Mouse (Mus musculus) CH12.LX (cell line): ENCODE results near the gene Dmrtc2. TPM values are rescaled to one million over a fixed set of nuclear protein-coding genes. Genes with fewer than 3 reads are reported as not detected.

Experiments used
- DNase-seq: peaks from one replicate; pipeline ENCODE4 v3.0.0-alpha.2; 2013; ENCODE audit errors: extremely low read depth
- H3K27ac ChIP-seq: 2 replicates; pipeline ENCODE4 v1.5.1; 2012; ENCODE audit warnings: low read depth, mild to moderate bottlenecking, control low read depth, moderate library complexity; ENCODE audit not compliant: insufficient read depth
- H3K27me3 ChIP-seq: replicated peaks from 2 replicates; pipeline ENCODE3; 2012; ENCODE audit warnings: inconsistent platforms
- H3K36me3 ChIP-seq, 2 experiments: replicated peaks in 1 of 2; 2 replicates each; pipeline versions ENCODE3 to v1.6.1; 2012; ENCODE audit warnings: inconsistent platforms in 1 of 2, low read length in 1 of 2, mild to moderate bottlenecking in 1 of 2, mixed read lengths in 1 of 2, moderate library complexity in 1 of 2; ENCODE audit not compliant: control insufficient read depth in 1 of 2, insufficient read depth in 1 of 2
- H3K4me1 ChIP-seq, 2 experiments: 2 replicates each; pipeline ENCODE4 v1.6.1; 2012; ENCODE audit warnings: inconsistent platforms in 1 of 2, moderate library complexity in 1 of 2; ENCODE audit not compliant: insufficient read depth in 2 of 2, control insufficient read depth in 1 of 2
- H3K4me2 ChIP-seq: 2 replicates; pipeline ENCODE4 v1.6.1; 2012; ENCODE audit warnings: low read depth, mild to moderate bottlenecking, control low read depth; ENCODE audit not compliant: poor library complexity, insufficient read depth, severe bottlenecking
- H3K4me3 ChIP-seq, 3 experiments: fragments of 150-350 bp in 1 of 3; sonication (generic) in 1 of 3; replicated peaks in 1 of 3; 2 replicates each; pipeline versions ENCODE3 to v1.5.1; 2011 to 2012; ENCODE audit warnings: low read depth in 2 of 3, low read length in 2 of 3, mild to moderate bottlenecking in 2 of 3, moderate library complexity in 2 of 3, control low read depth in 1 of 3, improper control_type of control experiment in 1 of 3, inconsistent platforms in 1 of 3, mixed read lengths in 1 of 3; ENCODE audit not compliant: poor library complexity in 1 of 3
- H3K79me2 ChIP-seq: replicated peaks from 2 replicates; pipeline ENCODE4 v1.6.1; 2012; ENCODE audit warnings: mild to moderate bottlenecking, moderate library complexity; ENCODE audit not compliant: control insufficient read depth, poor library complexity, insufficient read depth, severe bottlenecking; ENCODE audit errors: extremely low read depth
- H3K9ac ChIP-seq: 2 replicates; pipeline ENCODE4 v1.6.1; 2012; ENCODE audit warnings: low read depth, mild to moderate bottlenecking, control low read depth, moderate library complexity; ENCODE audit not compliant: insufficient read depth
- H3K9me3 ChIP-seq: replicated peaks from 2 replicates; pipeline ENCODE3; 2012; ENCODE audit warnings: low read length, inconsistent platforms, mixed read lengths
- CHD2 ChIP-seq: IDR thresholded peaks from 2 replicates; pipeline ENCODE4 v1.6.1; 2011; ENCODE audit warnings: low read length, improper control_type of control experiment
- CTCF ChIP-seq, 2 experiments: IDR thresholded peaks in 1 of 2; conservative IDR thresholded peaks in 1 of 2; 2 replicates each; pipeline ENCODE4 v1.5.1; 2011 to 2012; ENCODE audit warnings: low read depth in 2 of 2, low read length in 2 of 2, improper control_type of control experiment in 1 of 2, inconsistent platforms in 1 of 2, mild to moderate bottlenecking in 1 of 2, moderate library complexity in 1 of 2
- EP300 ChIP-seq: IDR thresholded peaks from 2 replicates; pipeline ENCODE4 v1.6.1; 2011; ENCODE audit warnings: low read length, improper control_type of control experiment
- GABPA ChIP-seq: IDR thresholded peaks from 2 replicates; pipeline ENCODE4 v1.6.1; 2012; ENCODE audit warnings: low read depth, low read length, improper control_type of control experiment, inconsistent platforms; ENCODE audit not compliant: insufficient replicate concordance
- JUND ChIP-seq: conservative IDR thresholded peaks from 2 replicates; pipeline ENCODE4 v1.6.1; 2011; ENCODE audit warnings: low read depth, low read length, improper control_type of control experiment
- KAT2A ChIP-seq: IDR thresholded peaks from 2 replicates; pipeline ENCODE4 v1.6.1; 2012; ENCODE audit warnings: low read length, improper control_type of control experiment, inconsistent platforms; ENCODE audit not compliant: insufficient replicate concordance
- MAZ ChIP-seq: IDR thresholded peaks from 2 replicates; pipeline ENCODE4 v1.6.1; 2012; ENCODE audit warnings: low read depth, mild to moderate bottlenecking, inconsistent platforms, low read length, improper control_type of control experiment, moderate library complexity
- POLR2A ChIP-seq: IDR thresholded peaks from 2 replicates; pipeline ENCODE4 v1.6.1; 2011; ENCODE audit warnings: low read depth, mild to moderate bottlenecking, improper control_type of control experiment, low read length
- RAD21 ChIP-seq: IDR thresholded peaks from 2 replicates; pipeline ENCODE4 v1.6.1; 2011; ENCODE audit warnings: low read depth, mild to moderate bottlenecking, low read length, improper control_type of control experiment, moderate library complexity
- SMC3 ChIP-seq: IDR thresholded peaks from 2 replicates; pipeline ENCODE4 v1.6.1; 2011; ENCODE audit warnings: low read depth, low read length, improper control_type of control experiment
- TCF12 ChIP-seq: IDR thresholded peaks from 2 replicates; pipeline ENCODE4 v1.6.1; 2014; ENCODE audit warnings: low read depth, mild to moderate bottlenecking, inconsistent platforms, low read length, improper control_type of control experiment
- USF2 ChIP-seq: conservative IDR thresholded peaks from 2 replicates; pipeline ENCODE4 v1.6.1; 2011; ENCODE audit warnings: low read depth, low read length, improper control_type of control experiment
- ZC3H11A ChIP-seq: IDR thresholded peaks from 2 replicates; pipeline ENCODE4 v1.6.1; 2012; ENCODE audit warnings: low read depth, mild to moderate bottlenecking, inconsistent platforms, low read length, improper control_type of control experiment
- dilution Hi-C: fragments of 300-500 bp; cut with MboI; formaldehyde crosslinking; loops from 2 replicates; pipeline ENCODE4 v1.14.3; 2020; ENCODE audit warnings: low sequenced_read_pairs; ENCODE audit not compliant: extremely low pct_unique_long_range_greater_than_20kb, extremely low pct_ligation_motif_present
- in situ Hi-C: fragments of 300-500 bp; cut with MboI; formaldehyde crosslinking; loops from 3 replicates; pipeline ENCODE4 v1.14.3; 2019; ENCODE audit warnings: low sequenced_read_pairs, low pct_ligation_motif_present, low pct_unique_long_range_greater_than_20kb, mixed read lengths
- polyA plus RNA-seq: library from polyadenylated mRNA; unstranded; fragments of >175 nt; gene quantifications from 2 replicates; pipeline ENCODE4 v1.2.1, GENCODE M21; 2012; ENCODE audit warnings: low read depth; ENCODE audit not compliant: insufficient read length
- total RNA-seq, 2 experiments: library from RNA; depleted of rRNA; stranded (reverse); fragments of 300-350 nt in 1 of 2; fragments of >200 nt in 1 of 2; gene quantifications; 2 replicates each; pipeline ENCODE4 v1.2.3; 2012 to 2014

The Dmrtc2 gene
- total and polyA plus RNA-seq, 3 experiments, result not detected

DNA sequence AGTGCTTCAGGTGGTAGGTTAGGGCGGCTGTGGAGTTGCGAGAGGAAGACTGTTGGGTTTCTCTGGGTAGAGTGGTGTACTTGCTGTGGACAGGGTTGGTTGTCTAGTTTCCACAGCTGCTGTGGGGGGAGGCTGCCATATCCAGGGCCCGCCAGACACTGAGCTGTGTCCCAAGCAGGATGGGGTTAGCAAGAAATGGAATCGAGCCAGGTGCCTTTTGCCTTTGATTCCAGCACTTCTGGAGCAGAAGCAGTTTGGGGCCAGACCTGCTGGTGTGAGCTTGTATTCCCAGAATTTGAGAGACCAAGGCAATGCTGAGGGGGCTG lies 16.4 kb downstream of the Dmrtc2 start:
- H3K9me3 ChIP-seq, result no peaks in the 10 kb centered on the region
- peak overlapping the region; percentile 99 to 100 (median 100) for H3K4me3 ChIP-seq
- H3K9ac ChIP-seq, result peak overlapping the region; percentile 100
- in situ Hi-C loops (loop anchor here (5.0 kb wide), 1 partner anchor 66 kb away; no protein-coding TSS in a partner anchor), dilution Hi-C loops (no loop called here)
- peaks cover 0 to 42% of the 10 kb centered on the region in 2 experiments; a peak in 2 of 4 replicates for H3K4me1 ChIP-seq
- peak overlapping the region; percentile 94 for H3K4me2 ChIP-seq
- peak overlapping the region; percentile 33; the same call in 1 of the 2 replicates for H3K27ac ChIP-seq
- TF ChIP-seq ZC3H11A (no peak), POLR2A (0 out of 2 replicates have a peak, but pooled peaks have one; percentile 13), CTCF (conservative IDR thresholded peaks at IDR 0.05 in 1 of 2, IDR thresholded peaks at IDR 0.05 in 1 of 2; ENCODE audit: low read depth in 2 of 2, low read length in 2 of 2) (no peak)
- H3K27me3 ChIP-seq, result no peaks in the 10 kb centered on the region
- DNase-seq, result no peak
- H3K79me2 ChIP-seq, result peaks cover 42% of the 10 kb centered on the region
- peaks cover 51 to 62% of the 10 kb centered on the region in 2 experiments for H3K36me3 ChIP-seq

DNA sequence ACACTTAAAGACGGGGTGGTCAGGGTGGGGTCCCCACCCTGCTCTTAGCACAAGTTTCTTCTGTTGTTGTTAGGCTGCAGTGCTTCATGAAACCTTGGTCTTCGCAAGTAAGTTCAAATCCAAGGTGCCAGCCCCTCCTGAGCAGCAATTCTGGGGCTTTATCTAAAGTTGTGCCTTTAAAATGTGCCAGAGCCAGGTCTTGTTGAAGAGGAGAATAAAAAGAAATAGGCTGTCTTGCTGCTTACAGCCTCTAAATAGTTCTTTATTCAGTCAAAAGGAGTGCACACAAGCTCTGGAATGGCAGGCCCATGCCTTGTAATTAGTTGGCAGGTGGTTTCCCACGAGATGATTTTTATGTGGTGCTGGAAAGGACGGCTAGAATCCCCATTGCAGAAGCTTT lies 17.2 kb downstream of the Dmrtc2 start:
- Histone ChIP-seq H3K9ac (peak overlapping the region; percentile 100), H3K27me3 (no peaks in the 10 kb centered on the region), H3K4me1 (peaks cover 0 to 50% of the 10 kb centered on the region in 2 experiments; a peak in 2 of 4 replicates), H3K79me2 (peaks cover 42% of the 10 kb centered on the region), H3K4me2 (peak overlapping the region; percentile 94), H3K27ac (peak overlapping the region; percentile 29; the same call in 1 of the 2 replicates), H3K4me3 (peak overlapping the region; percentile 99 to 100 (median 100)), H3K36me3 (peaks cover 51 to 62% of the 10 kb centered on the region in 2 experiments), H3K9me3 (no peaks in the 10 kb centered on the region)
- DNase-seq, result no peak
- TF ChIP-seq JUND (no peak), POLR2A (no peak), MAZ (no peak), GABPA (no peak), EP300 (no peak), KAT2A (no peak), CHD2 (no peak), TCF12 (no peak), RAD21 (no peak), USF2 (no peak), ZC3H11A (no peak), SMC3 (no peak)
- dilution Hi-C loops (no loop called here), in situ Hi-C loops (loop anchor here (5.0 kb wide), 1 partner anchor 65 kb away; no protein-coding TSS in a partner anchor)
